Mouse (Mus musculus): ENCODE measurements around the gene Hivep2.

Hivep2 gene

GRCm38 (mm10) chr10:14087316-14087715, 121.4 kb downstream of the Hivep2 start:
- DNase-seq = no peak

DNA sequence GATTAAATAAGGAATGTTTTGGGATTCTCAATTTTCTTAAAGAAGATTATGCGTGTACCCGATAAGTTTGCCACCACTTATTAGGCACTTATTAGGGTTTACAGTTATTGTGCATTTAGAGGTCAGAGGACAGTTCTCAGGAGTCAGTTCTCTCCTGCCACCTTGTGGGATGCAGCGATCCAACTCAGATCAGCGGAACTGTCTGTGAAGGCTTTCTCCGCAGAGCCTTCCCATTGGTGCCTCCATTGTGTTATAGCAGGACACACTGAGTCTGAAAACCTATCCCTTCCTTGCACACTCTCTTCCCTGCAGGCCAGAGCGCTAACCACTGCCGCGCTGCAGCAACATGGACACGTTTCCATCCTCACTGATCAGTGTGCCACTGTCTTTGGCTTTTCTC, 123.6 kb downstream of the Hivep2 start:
- DNase-seq = peak; percentile 65 to 69

- no peak for DNase-seq
Measured at GRCm38 (mm10) chr10:14094033-14094432, 128.2 kb downstream of the Hivep2 start.

DNA sequence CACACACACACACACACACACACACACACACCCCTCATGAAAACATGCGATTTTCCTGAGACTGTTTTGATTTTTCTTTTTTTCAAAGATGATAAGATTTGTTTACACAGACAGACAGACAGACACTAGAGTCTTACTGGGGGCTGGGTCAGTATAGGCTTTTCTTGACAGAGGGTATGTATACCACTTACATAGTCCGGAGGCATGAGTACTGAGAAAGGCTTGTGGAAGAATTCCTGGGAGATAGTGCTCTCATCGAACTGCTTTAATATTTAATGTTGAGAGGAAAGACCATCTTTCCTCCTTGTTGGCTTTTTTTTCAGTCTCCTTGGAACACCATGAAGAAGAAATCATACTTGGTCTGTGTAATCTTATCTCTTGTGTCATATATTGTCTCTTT, 130.2 kb downstream of the Hivep2 start:
- DNase-seq = no peak

- peak; percentile 67 to 82 for DNase-seq
Measured at GRCm38 (mm10) chr10:14099182-14099581, 133.3 kb downstream of the Hivep2 start.

DNA sequence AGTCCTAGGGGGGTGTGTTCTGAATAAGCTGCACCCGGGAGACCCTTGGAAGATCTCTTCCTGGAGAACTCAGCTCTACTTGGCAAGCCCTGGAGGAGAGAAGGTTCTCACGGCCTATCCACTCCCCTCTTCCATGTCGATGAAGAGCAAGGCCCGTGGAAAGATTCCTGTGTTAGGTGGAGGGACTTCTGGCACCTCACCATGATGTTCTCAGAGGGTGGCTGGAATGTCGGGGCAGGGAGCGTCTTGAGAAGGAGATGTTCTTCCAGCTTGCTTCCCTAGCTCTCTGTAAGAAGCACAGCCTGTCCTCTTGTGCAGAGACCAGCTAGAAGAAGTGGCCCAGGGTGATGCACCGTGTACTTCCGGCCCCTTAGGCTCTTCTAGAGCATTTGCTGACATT, 134.2 kb downstream of the Hivep2 start:
- no peak for DNase-seq

GRCm38 (mm10) chr10:14100847-14101246, 135.0 kb downstream of the Hivep2 start:
- DNase-seq = peak; percentile 56 to 63

DNA sequence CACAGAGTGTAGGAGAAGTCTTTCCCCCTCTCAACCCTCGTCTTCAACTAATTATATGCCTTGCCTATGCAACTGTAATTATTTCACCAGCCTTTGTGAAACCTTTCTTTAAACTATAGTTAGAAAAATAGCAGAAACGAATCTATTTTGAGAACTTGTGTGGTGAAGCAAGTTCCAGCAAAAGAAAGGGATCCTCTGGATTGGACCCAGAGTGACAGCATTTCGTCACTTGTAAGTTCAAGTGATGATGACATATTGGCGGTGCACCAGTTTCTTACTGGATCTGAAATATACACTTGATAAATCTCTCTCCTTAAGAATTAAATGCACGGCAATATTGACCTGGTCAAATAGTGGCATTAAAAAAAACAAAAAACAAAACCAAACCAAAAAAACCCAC, 136.1 kb downstream of the Hivep2 start:
- DNase-seq = no peak

- no peak for DNase-seq
Measured at GRCm38 (mm10) chr10:14107980-14108671, 142.3 kb downstream of the Hivep2 start.

DNA sequence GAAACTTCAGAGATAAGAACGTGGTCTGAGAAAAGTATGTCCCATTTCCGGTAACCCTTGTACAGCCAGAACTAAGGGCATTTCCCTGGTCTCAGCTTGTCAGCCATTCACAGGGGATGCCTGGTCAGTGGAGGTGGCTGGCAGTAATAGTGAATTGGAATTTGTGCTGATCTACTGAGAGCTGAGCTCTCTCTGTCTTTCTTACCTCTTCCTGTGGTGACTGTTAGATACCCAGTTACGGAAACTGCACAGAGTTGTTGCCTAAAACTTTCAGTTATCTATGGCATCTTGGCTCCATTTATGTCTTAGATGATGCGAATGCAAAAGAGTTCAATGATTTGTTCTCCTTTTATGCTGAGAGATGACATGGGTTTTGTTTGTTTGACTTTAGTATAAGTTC, 150.0 kb downstream of the Hivep2 start:
- no peak for DNase-seq

GRCm38 (mm10) chr10:14116978-14117377, 151.1 kb downstream of the Hivep2 start:
- DNase-seq = no peak

- DNase-seq = no peak
Measured at GRCm38 (mm10) chr10:14119201-14119600, 153.3 kb downstream of the Hivep2 start.

DNA sequence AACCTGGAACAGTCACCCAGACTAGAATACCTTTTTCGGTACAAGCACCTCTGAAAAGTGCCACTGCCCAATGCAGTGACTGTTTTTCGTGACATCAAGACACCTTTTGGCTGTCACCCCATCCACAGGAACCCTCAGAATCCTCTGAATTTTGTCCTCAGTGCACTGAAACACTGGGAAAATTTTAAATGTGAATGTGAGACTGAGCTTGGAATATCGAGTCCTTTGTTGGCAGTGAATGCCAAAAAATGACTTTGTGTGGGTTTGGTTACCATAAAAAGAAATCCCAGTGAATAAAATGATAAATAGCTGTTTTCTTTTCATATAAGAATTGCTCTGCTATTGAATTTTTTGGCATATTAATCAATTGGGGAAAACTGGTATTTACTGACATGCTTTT, 154.6 kb downstream of the Hivep2 start:
- DNase-seq = no peak

DNA sequence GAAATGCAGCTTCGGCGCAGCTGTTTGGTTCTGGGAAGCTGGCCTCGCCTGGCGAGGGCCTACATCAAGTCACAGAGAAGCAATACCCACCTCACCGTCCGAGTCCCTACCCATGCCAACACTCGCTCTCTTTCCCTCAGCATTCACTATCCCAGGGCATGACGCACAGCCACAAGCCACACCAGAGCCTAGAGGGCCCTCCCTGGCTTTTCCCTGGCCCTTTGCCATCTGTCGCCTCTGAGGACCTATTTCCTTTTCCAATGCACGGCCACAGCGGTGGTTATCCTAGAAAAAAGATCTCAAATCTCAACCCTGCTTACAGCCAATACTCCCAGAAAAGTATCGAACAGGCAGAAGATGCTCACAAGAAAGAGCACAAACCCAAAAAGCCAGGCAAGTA, 162.0 kb downstream of the Hivep2 start:
- DNase-seq = no peak

- no peak for DNase-seq
Measured at GRCm38 (mm10) chr10:14130270-14130669, 164.4 kb downstream of the Hivep2 start.

GRCm38 (mm10) chr10:14131307-14131706, 165.4 kb downstream of the Hivep2 start:
- DNase-seq = no peak

GRCm38 (mm10) chr10:14132061-14132460, 166.2 kb downstream of the Hivep2 start:
- DNase-seq = peak in 1 of 2 experiments; percentile 29

DNA sequence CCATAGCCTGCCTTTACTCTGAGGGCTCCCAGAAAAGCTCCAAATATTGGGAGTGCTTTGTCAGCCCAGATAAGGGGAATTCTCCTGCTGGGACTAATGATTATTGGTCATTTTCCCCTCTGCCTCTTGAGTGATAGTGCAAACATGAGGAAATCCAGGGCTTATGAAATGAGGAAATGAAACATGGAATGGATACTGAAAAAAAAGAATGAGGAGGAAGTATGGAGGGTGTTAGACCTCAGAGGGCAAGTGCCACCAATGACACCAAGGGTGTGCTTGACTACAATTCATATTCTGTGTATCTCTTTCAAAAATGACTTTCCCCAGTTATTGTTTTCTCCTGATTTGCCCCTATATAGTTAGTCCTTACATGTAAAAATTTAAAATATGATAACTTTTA, 167.1 kb downstream of the Hivep2 start:
- DNase-seq = no peak

- no peak for DNase-seq
Measured at GRCm38 (mm10) chr10:14138663-14139062, 172.8 kb downstream of the Hivep2 start.

- no peak for DNase-seq
Measured at GRCm38 (mm10) chr10:14144840-14145239, 179.0 kb downstream of the Hivep2 start.

- DNase-seq = no peak
Measured at GRCm38 (mm10) chr10:14164829-14165228, 199.0 kb downstream of the Hivep2 start.

GRCm38 (mm10) chr10:14168197-14168844, 202.4 kb downstream of the Hivep2 start:
- DNase-seq = no peak

- no peak for DNase-seq
Measured at GRCm38 (mm10) chr10:14168869-14169566, 203.1 kb downstream of the Hivep2 start.

GRCm38 (mm10) chr10:14174124-14174523, 208.2 kb downstream of the Hivep2 start:
- no peak for DNase-seq
